Mouse (Mus musculus) bone marrow macrophage, adult 2 months (primary cell): ENCODE measurements around the gene Phactr1. TPM values are rescaled to one million over a fixed set of nuclear protein-coding genes. Genes with fewer than 3 reads are reported as not detected.

ENCODE experiments used
- H3K27ac ChIP-seq: 2 replicates; pipeline ENCODE4 v1.5.1; 2012; ENCODE audit warnings: low read depth, low read length; ENCODE audit not compliant: insufficient read depth
- H3K4me1 ChIP-seq: 2 replicates; pipeline ENCODE4 v1.6.1; 2012; ENCODE audit warnings: low read length; ENCODE audit not compliant: control insufficient read depth, insufficient read depth
- H3K4me3 ChIP-seq: 2 replicates; pipeline ENCODE4 v1.5.1; 2012; ENCODE audit warnings: mild to moderate bottlenecking, low read length, moderate library complexity; ENCODE audit not compliant: insufficient read depth
- CTCF ChIP-seq: IDR thresholded peaks from 2 replicates; pipeline ENCODE4 v1.5.1; 2012; ENCODE audit warnings: low read depth, mild to moderate bottlenecking, low read length, moderate library complexity
- POLR2A ChIP-seq: IDR thresholded peaks from 2 replicates; pipeline ENCODE4 v1.6.1; 2012; ENCODE audit warnings: mild to moderate bottlenecking, low read depth, low read length, borderline replicate concordance
- polyA plus RNA-seq: library from polyadenylated mRNA; stranded (reverse); fragments of >200 nt; gene quantifications from 2 replicates; pipeline ENCODE4 v1.2.4, GENCODE M21; 2012; ENCODE audit not compliant: missing spikeins, insufficient read depth, insufficient read length

The Phactr1 gene
- polyA plus RNA-seq, 1 experiment: 3.4 TPM

- H3K4me1 ChIP-seq: peaks cover 7% of the 10 kb centered on the region
- no peak for TF ChIP-seq CTCF
- TF ChIP-seq POLR2A: no peak
- H3K4me3 ChIP-seq: no peak overlapping the region
- no peak overlapping the region for H3K27ac ChIP-seq
Observed at GRCm38 (mm10) chr13:43152005-43152520, 471.6 kb downstream of the Phactr1 start.

DNA sequence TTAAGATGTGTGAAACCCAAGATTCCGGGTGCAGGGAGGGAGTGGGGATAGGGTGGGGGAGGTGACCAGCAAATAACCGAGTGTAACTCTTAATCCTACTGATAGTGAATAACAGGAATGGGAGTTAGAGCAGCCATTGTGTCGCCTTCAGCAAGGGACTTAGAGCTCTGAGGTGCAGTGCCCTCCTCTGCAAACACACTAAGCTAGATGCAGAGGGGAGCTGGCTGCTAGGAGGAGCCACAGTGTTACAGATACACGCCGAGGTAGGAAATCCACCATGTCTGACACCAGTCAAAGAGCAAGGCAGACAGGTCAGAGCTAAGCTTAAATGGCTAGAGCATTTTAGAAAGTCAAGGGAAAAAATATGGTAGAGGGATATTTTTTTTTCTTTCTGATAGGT, 476.9 kb downstream of the Phactr1 start:
- TF ChIP-seq CTCF: no peak
- TF ChIP-seq POLR2A: no peak
- Histone ChIP-seq H3K4me1 (no peaks in the 10 kb centered on the region), H3K27ac (no peak overlapping the region), H3K4me3 (no peak overlapping the region)

DNA sequence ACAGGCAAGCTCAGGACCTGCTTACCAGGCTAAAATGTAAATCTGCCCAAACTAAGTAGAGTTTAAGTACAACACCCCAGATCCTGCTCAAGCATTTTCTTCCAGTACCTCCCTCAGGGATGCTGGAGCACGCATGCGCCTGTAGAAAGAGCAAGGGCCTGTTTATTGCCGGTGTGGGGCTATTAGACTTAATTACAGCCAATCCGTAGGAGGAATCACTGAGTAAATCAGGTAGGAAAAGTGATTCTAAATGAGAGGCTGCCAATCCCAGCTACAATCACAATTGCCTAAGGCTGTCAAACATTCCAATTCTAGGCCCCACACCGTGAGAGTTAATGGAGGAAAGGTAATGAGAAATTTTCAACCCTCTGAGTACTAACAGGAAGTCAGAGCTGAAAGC, 477.9 kb downstream of the Phactr1 start:
- Histone ChIP-seq H3K4me3 (no peak overlapping the region), H3K4me1 (no peaks in the 10 kb centered on the region), H3K27ac (no peak overlapping the region)
- no peak for TF ChIP-seq CTCF
- no peak for TF ChIP-seq POLR2A

DNA sequence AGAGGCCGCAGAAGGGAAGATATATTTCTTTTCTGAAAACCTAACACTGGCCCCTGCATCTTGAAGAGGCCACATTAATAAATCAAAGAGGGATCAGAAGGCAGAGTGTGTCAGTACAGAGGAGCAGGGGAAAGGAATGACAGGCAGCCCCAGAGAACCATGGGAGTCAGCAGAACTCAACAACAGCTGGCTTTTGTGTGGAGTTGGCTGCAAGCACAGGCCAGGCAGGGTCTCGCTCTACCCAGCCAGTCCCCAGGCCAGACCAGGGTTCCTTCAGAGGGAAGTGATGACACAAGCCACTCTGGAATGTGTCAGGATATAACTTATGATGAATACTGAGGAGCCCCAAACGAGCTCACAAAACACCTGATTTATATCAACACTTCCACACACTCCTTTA, 479.0 kb downstream of the Phactr1 start:
- no peak for TF ChIP-seq CTCF
- TF ChIP-seq POLR2A: no peak
- H3K4me1 ChIP-seq: no peaks in the 10 kb centered on the region
- H3K27ac ChIP-seq: no peak overlapping the region
- H3K4me3 ChIP-seq: no peak overlapping the region

DNA sequence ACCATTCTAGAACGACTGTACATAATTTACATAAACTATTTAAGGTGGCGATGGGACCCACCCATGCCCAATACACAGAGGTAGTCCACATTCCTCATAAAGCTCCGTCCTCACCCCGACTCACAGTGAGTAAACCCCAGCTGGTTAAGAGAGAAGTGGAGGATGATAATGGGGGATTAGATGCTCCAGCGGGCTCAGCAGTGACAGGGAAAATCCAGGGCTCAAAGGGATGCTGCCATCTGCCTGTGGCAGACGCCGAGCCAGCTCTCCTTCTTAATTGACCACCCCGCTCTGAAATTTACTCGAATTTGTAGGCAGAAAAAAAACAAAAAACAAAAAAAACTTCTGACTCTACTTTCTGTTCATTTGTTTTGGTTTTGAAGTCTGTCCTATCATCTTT, 487.3 kb downstream of the Phactr1 start:
- H3K4me1 ChIP-seq: peaks cover 7% of the 10 kb centered on the region
- no peak overlapping the region for H3K4me3 ChIP-seq
- H3K27ac ChIP-seq: no peak overlapping the region
- no peak for TF ChIP-seq POLR2A
- no peak for TF ChIP-seq CTCF

DNA sequence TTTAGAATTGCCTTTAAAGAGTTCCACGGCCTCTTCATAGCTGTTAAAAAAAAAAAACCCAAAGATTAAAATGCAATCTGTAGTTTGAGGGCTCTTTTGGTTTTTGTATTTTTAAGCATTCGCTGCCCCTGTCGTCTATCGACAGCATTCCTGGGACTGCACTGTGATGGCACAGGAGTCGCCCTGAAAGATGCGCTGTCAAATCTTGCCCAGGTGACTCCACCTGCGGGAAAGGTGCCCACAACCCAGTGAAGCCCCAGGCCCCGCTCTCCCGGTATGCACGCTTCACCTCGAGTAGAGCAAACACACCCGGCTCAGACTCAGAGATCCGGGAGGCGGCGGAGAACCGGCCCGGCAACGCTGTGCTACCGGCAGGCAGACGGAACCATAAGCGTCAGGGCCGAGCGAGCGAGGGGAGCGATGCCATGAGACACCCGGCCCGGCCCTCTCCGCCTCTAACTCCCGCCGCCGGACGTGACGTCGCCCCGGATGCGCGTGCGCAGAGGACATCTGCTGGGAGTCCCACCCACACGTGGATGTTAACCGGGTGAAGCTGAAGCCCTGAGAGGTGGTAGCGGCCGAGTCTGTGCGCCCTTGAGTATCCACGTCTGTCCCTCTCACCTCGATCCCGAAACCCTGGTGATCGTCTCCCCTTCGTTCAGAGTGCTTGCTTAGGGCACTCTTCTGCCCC, 490.7 kb downstream of the Phactr1 start, which contains the start of gene Tbc1d7:
Gene Tbc1d7, minus strand, starts transcription at position 482 of the 691 bp plus-strand sequence.
- H3K27ac ChIP-seq: peak within 1 kb of the TSS; percentile 41
- peak within 1 kb of the TSS; percentile 84 for H3K4me3 ChIP-seq
- TF ChIP-seq POLR2A (0 out of 2 replicates have a peak, but pooled peaks have one; percentile 70), CTCF (no peak)
- peaks cover 7% of the 10 kb centered on the region for H3K4me1 ChIP-seq

DNA sequence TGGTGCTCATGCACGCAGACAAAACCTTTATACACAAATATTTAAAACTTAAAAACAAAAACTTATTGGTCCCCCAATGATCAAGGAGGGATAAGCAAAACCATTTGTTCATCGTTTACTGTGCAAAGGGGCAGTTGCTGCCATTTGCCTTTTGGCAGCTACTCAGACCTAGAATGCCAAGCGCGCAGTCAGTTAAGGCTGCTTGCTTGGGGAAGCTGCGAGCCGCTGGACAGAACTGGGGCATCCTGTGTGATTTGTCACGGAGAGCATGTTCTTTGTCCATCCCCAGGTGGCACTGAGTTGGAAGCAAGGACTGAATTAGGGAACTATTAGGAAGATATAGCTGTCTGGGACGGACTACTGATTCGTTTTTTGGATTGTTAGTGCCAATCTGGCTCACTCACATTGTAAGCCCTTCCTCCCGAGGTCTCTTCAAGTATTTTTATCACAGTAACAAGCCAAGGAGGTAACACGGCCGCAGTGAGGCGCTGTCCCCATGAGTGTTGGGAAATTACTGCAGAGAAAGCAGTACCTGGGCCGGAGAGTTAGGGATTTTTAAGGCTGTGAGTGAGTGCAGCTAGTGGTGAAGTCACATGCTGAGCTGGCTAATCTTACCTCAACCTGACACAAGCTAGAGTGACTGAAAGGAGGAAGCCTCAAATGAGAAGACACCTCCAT, 491.8 kb downstream of the Phactr1 start:
- no peak overlapping the region for H3K27ac ChIP-seq
- peaks cover 7% of the 10 kb centered on the region for H3K4me1 ChIP-seq
- TF ChIP-seq CTCF (no peak), POLR2A (no peak)
- peak overlapping the region; percentile 84 for H3K4me3 ChIP-seq

DNA sequence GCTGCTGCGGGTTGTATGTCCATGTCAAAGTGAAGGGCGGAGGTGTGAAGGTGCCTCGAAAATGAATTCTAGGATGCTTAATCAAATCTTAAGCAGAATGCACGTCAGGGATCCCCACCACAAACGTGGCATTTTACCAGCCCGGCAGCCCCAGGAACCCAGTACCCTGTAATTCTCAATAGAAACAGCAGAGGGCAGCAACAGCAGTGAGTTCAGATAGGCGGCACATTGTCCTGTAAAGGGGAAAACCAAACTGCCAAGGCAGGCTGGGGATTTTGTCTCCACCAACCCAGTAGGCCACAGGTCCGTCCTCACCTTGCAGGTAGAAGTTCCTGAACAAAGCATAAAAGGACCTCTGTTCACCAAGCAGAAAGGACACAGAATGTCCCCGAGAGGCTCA, 492.8 kb downstream of the Phactr1 start:
- Histone ChIP-seq H3K4me3 (no peak overlapping the region), H3K4me1 (peaks cover 7% of the 10 kb centered on the region), H3K27ac (no peak overlapping the region)
- TF ChIP-seq POLR2A (no peak), CTCF (peak; percentile 58)

- Histone ChIP-seq H3K27ac (no peak overlapping the region), H3K4me1 (peaks cover 7% of the 10 kb centered on the region), H3K4me3 (no peak overlapping the region)
- TF ChIP-seq CTCF (no peak), POLR2A (no peak)
Observed at GRCm38 (mm10) chr13:43176676-43177075, 496.3 kb downstream of the Phactr1 start.

DNA sequence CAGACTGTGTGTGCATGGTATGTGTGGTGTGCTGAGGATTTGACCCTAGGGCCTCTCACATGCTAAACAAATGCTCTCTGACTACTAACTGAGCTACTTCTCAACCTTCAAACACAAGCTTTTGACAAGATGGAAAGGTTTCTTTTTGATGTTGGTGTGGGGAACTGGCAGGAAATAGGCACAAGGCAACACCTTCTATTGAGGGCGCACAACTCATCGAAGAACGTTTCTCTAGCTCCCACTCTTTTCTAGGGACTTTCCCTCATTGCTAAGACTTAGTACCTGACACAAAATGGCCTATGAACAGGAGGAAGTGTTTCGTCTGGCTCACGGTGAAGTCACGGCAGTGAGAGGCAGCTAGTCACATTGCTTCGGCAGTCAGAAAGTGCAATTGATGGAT, 496.9 kb downstream of the Phactr1 start:
- H3K4me3 ChIP-seq: no peak overlapping the region
- TF ChIP-seq CTCF: no peak
- TF ChIP-seq POLR2A: no peak
- H3K27ac ChIP-seq: no peak overlapping the region
- peaks cover 2% of the 10 kb centered on the region; the same call in 1 of the 2 replicates for H3K4me1 ChIP-seq

DNA sequence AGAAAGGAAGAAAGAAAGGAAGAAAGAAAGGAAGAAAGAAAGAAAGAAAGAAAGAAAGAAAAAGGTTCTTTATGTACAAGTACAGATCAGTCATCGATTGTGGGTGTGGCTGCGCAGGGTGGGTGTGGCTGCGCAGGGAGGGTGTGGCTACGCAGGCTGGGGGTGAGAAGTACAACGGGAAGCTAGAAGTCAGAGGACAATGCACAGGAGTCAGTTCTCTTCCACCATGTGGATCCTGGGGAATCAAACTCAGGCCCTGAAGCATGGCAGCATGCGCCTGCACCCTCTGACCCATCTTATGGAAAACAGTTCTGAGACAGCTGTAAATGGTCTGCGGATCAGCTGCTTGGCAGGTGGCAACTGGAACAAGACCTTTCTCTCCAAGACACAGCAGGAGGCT, 500.7 kb downstream of the Phactr1 start:
- Histone ChIP-seq H3K27ac (no peak overlapping the region), H3K4me3 (no peak overlapping the region), H3K4me1 (no peaks in the 10 kb centered on the region)
- TF ChIP-seq CTCF (no peak), POLR2A (no peak)
